Mouse (Mus musculus) activated CD4-positive, CD25-positive, alpha-beta regulatory T cell, adult 4 months (primary cell): ENCODE measurements at regions not wholly inside any gene's neighbourhood (a gene's known extent, or its start where the extent isn't known, plus 50 kb on each side); places are given as distances from the start of the nearest gene placed in this dataset.

Experiments used
- ATAC-seq: one replicate; pipeline ENCODE4 v1.8.0; 2017

- ATAC-seq = no peak
Observed at GRCm38 (mm10) chr7:72947531-72947930, 427.8 kb upstream of the Rgma start.

GRCm38 (mm10) chr7:72948026-72948425 is 427.3 kb upstream of the Rgma start:
- no peak for ATAC-seq

GRCm38 (mm10) chr7:72948666-72949065 is 426.6 kb upstream of the Rgma start:
- ATAC-seq = no peak

- no peak for ATAC-seq
Observed at GRCm38 (mm10) chr7:72949886-72950285, 425.4 kb upstream of the Rgma start.

GRCm38 (mm10) chr7:72957674-72958073 is 417.6 kb upstream of the Rgma start:
- no peak for ATAC-seq

GRCm38 (mm10) chr7:72961321-72961720 is 414.0 kb upstream of the Rgma start:
- ATAC-seq = no peak

GRCm38 (mm10) chr7:72962815-72963214 is 412.5 kb upstream of the Rgma start:
- ATAC-seq = no peak

GRCm38 (mm10) chr7:72963908-72964307 is 411.4 kb upstream of the Rgma start:
- ATAC-seq = no peak

- no peak for ATAC-seq
Observed at GRCm38 (mm10) chr7:72968193-72968592, 407.1 kb upstream of the Rgma start.

GRCm38 (mm10) chr7:72971506-72972267 is 403.6 kb upstream of the Rgma start:
- no peak for ATAC-seq

GRCm38 (mm10) chr7:72972397-72972796 is 402.9 kb upstream of the Rgma start:
- ATAC-seq = no peak

GRCm38 (mm10) chr7:72973771-72974170 is 401.5 kb upstream of the Rgma start:
- ATAC-seq = no peak

GRCm38 (mm10) chr7:72974384-72974783 is 400.9 kb upstream of the Rgma start:
- no peak for ATAC-seq

GRCm38 (mm10) chr7:72990559-72991429 is 384.5 kb upstream of the Rgma start:
- no peak for ATAC-seq

- no peak for ATAC-seq
Observed at GRCm38 (mm10) chr7:72998374-72998773, 376.9 kb upstream of the Rgma start.

- ATAC-seq = no peak
Observed at GRCm38 (mm10) chr7:73019151-73019550, 356.2 kb upstream of the Rgma start.

GRCm38 (mm10) chr7:73019764-73020354 is 355.4 kb upstream of the Rgma start:
- ATAC-seq = no peak

GRCm38 (mm10) chr7:73021786-73022185 is 353.5 kb upstream of the Rgma start:
- no peak for ATAC-seq

GRCm38 (mm10) chr7:73025640-73026039 is 349.7 kb upstream of the Rgma start:
- no peak for ATAC-seq

- ATAC-seq = no peak
Observed at GRCm38 (mm10) chr7:73028952-73029351, 346.4 kb upstream of the Rgma start.

- no peak for ATAC-seq
Observed at GRCm38 (mm10) chr7:73031407-73031806, 343.9 kb upstream of the Rgma start.

GRCm38 (mm10) chr7:73032316-73032980 is 342.9 kb upstream of the Rgma start:
- no peak for ATAC-seq
